Mouse (Mus musculus): ENCODE data around the gene Tsks.

The Tsks gene

DNA sequence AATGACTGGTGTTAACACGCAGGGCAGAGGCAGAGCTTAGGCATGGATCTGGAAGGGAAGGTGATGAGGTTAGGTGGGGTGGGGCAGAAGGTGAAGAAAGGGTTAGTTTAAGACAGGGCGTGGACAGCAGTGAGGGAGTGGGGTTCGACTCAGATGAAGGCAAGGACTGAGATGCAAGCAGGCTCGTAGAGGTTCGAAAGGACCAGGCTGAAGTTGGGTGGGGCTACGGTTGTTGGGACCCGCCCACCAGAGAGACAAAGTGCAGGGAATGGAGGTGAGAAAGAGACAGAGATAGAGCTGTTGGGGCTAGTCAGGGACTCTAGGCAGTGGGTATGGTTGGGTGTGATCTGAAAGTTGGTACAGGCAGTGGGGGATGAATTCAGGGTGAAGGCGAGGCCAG lies 19.3 kb downstream of the Tsks start:
- no peak for TF ChIP-seq CTCF (conservative IDR thresholded peaks at IDR 0.05; ENCODE audit: low read length)
- no peak for TF ChIP-seq NANOG (IDR thresholded peaks at IDR 0.05; ENCODE audit: borderline replicate concordance, low read length)
- no peak for TF ChIP-seq POU5F1 (IDR thresholded peaks at IDR 0.05; ENCODE audit: borderline replicate concordance, low read length)
- H3K36me3 ChIP-seq (ENCODE audit: insufficient read depth, low read length): peaks cover 95% of the 10 kb centered on the region
- no peak overlapping the region for H3K4me3 ChIP-seq (replicated peaks; ENCODE audit: low read length)
- no peaks in the 10 kb centered on the region for H3K27me3 ChIP-seq (ENCODE audit: insufficient read depth, low read length)
- H3K9me3 ChIP-seq (ENCODE audit: low read length): no peaks in the 10 kb centered on the region
- H3K4me1 ChIP-seq (replicated peaks; ENCODE audit: low read depth, low read length): peaks cover 38% of the 10 kb centered on the region

DNA sequence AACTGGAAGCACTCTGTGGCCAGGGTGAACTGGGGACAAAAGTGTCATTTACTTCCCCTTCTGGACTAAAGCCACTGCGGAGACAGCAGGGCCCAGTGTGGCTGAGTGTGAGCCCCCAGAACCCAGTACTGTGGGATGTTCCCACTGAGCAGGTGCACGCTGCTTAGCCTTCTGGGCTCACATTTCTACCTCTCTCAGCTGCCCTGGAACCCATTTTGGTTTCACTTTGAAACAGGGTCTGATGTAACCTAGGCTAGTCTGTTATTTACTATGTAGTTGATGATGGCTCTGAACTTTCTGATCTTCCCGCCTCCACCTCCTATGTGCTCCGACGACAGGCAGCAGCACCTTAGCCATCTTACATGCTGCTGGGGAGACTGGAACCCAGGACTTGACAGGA lies 19.8 kb downstream of the Tsks start:
- TF ChIP-seq POU5F1 (IDR thresholded peaks at IDR 0.05; ENCODE audit: borderline replicate concordance, low read length) (no peak), CTCF (conservative IDR thresholded peaks at IDR 0.05; ENCODE audit: low read length) (no peak), NANOG (IDR thresholded peaks at IDR 0.05; ENCODE audit: borderline replicate concordance, low read length) (no peak)
- Histone ChIP-seq H3K27me3 (ENCODE audit: insufficient read depth, low read length) (no peaks in the 10 kb centered on the region), H3K4me1 (replicated peaks; ENCODE audit: low read depth, low read length) (peaks cover 33% of the 10 kb centered on the region), H3K4me3 (replicated peaks; ENCODE audit: low read length) (no peak overlapping the region), H3K9me3 (ENCODE audit: low read length) (no peaks in the 10 kb centered on the region), H3K36me3 (ENCODE audit: insufficient read depth, low read length) (peaks cover 92% of the 10 kb centered on the region)

DNA sequence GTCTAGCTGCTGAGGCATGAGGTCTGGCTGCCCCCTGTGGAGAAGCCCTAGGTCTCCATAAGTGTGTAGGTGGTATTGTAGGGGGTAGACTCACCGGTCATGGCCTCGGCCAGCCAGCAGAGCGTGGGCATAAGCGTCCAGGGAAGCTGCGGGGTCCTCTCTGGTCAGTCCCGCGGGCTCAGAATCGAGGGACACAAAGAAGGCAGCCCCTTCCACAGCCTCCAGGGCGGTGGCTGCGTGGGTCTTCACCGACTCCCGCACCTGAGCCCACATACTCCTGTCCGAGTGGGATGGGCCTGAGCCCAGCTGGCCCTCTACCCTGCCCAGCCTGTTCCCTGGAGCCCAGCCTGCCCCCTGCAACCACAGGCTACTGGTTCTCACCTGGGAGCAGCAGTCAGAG lies 22.0 kb downstream of the Tsks start:
- H3K36me3 ChIP-seq (ENCODE audit: insufficient read depth, low read length): peaks cover 82% of the 10 kb centered on the region
- TF ChIP-seq NANOG (IDR thresholded peaks at IDR 0.05; ENCODE audit: borderline replicate concordance, low read length) (no peak), CTCF (conservative IDR thresholded peaks at IDR 0.05; ENCODE audit: low read length) (no peak), POU5F1 (IDR thresholded peaks at IDR 0.05; ENCODE audit: borderline replicate concordance, low read length) (no peak)
- no peak overlapping the region for H3K4me3 ChIP-seq (replicated peaks; ENCODE audit: low read length)
- H3K4me1 ChIP-seq (replicated peaks; ENCODE audit: low read depth, low read length): peaks cover 31% of the 10 kb centered on the region
- H3K27me3 ChIP-seq (ENCODE audit: insufficient read depth, low read length): no peaks in the 10 kb centered on the region
- H3K9me3 ChIP-seq (ENCODE audit: low read length): no peaks in the 10 kb centered on the region

DNA sequence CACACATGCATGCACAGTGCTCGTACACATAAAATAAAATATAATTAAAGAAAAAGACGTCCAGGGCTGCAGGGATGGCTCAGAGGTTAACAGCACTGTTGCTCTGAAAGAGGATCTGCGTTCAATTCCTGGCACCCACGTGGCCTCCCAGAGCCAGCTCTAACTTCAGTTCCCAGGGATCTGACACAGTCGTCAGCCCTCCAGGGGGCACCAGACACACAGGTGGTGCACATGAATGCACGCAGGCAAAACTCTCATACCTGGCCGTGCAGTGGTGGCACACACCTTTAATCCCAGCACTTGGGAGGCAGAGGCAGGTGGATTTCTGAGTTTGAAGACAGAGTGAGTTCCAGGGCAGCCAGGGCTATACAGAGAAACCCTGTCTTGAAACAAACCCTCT lies 23.0 kb downstream of the Tsks start:
- no peaks in the 10 kb centered on the region for H3K27me3 ChIP-seq (ENCODE audit: insufficient read depth, low read length)
- TF ChIP-seq POU5F1 (IDR thresholded peaks at IDR 0.05; ENCODE audit: borderline replicate concordance, low read length): no peak
- no peak for TF ChIP-seq NANOG (IDR thresholded peaks at IDR 0.05; ENCODE audit: borderline replicate concordance, low read length)
- TF ChIP-seq CTCF (conservative IDR thresholded peaks at IDR 0.05; ENCODE audit: low read length): no peak; the same call in 1 of the 2 replicates
- peaks cover 72% of the 10 kb centered on the region for H3K36me3 ChIP-seq (ENCODE audit: insufficient read depth, low read length)
- H3K4me3 ChIP-seq (replicated peaks; ENCODE audit: low read length): no peak overlapping the region
- no peaks in the 10 kb centered on the region for H3K9me3 ChIP-seq (ENCODE audit: low read length)
- H3K4me1 ChIP-seq (replicated peaks; ENCODE audit: low read depth, low read length): peaks cover 35% of the 10 kb centered on the region

DNA sequence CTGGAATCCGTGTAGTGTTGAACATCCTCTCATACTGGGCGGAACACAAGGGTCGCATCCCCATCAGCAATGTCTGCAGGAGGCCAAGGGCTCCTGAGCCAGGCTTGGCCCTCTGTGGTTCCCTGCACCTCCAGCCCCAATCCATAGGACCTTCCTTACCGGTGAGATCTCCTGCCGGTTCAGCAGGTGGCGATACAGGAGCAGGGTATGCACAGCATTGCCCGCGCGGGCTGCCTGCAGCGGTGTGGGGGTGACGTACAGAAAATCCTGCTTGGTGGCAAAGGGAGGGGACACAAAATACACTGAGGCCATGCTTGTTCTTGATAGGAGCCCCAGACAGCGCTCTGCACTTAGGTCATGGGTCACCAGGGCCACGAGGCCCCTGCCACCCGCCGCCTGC lies 23.6 kb downstream of the Tsks start:
- no peaks in the 10 kb centered on the region for H3K27me3 ChIP-seq (ENCODE audit: insufficient read depth, low read length)
- no peak for TF ChIP-seq NANOG (IDR thresholded peaks at IDR 0.05; ENCODE audit: borderline replicate concordance, low read length)
- TF ChIP-seq POU5F1 (IDR thresholded peaks at IDR 0.05; ENCODE audit: borderline replicate concordance, low read length): no peak
- TF ChIP-seq CTCF (conservative IDR thresholded peaks at IDR 0.05; ENCODE audit: low read length): no peak
- H3K36me3 ChIP-seq (ENCODE audit: insufficient read depth, low read length): peaks cover 72% of the 10 kb centered on the region
- H3K4me1 ChIP-seq (replicated peaks; ENCODE audit: low read depth, low read length): peaks cover 42% of the 10 kb centered on the region
- no peaks in the 10 kb centered on the region for H3K9me3 ChIP-seq (ENCODE audit: low read length)
- H3K4me3 ChIP-seq (replicated peaks; ENCODE audit: low read length): peak overlapping the region; percentile 55

DNA sequence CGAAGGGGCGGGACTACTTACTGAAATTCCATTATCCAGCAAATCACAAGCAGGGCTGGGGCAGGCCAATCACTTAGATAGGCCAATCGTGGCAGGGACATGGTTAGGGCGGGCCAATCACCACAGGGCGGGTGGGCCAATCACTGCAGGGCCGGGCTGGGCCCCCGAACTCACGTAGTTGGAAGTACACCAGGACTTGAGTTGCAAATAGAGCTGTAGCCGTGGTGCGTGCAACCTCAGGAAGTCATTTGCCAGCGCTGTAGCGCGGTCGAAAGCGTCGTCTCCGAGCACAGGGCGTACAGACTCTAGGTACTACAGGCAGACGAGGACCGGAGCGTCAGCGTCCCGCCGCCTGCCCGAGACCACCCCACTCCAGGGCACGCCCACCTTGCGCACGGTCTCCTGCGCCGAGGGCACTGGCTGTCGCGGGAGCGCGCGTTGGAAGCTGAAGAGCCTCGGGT lies 27.3 kb downstream of the Tsks start:
- TF ChIP-seq CTCF (conservative IDR thresholded peaks at IDR 0.05; ENCODE audit: low read length) (no peak), POU5F1 (IDR thresholded peaks at IDR 0.05; ENCODE audit: borderline replicate concordance, low read length) (no peak), NANOG (IDR thresholded peaks at IDR 0.05; ENCODE audit: borderline replicate concordance, low read length) (no peak)
- peaks cover 54% of the 10 kb centered on the region for H3K4me1 ChIP-seq (replicated peaks; ENCODE audit: low read depth, low read length)
- peak overlapping the region; percentile 81 for H3K4me3 ChIP-seq (replicated peaks; ENCODE audit: low read length)
- peaks cover 52% of the 10 kb centered on the region for H3K36me3 ChIP-seq (ENCODE audit: insufficient read depth, low read length)
- no peaks in the 10 kb centered on the region for H3K9me3 ChIP-seq (ENCODE audit: low read length)
- no peaks in the 10 kb centered on the region for H3K27me3 ChIP-seq (ENCODE audit: insufficient read depth, low read length)

DNA sequence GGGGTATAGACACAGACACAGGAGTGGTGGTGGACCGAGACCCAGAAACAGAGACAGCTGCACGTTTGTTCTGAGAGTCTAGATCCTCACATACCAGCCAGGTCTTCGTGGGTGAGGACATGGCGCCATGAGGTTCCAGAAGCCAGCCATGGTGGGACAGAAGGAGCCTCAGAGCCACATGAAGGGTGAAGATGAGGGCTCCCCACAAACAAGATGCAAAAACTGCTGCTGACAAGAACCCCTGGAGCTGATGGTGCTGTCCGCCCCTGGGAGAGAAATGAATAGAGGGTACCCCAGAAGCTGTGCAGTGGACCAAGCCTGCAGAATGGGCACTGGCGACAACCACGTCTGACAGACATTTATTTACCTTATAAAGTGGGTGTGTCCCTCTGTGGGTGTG lies 28.1 kb downstream of the Tsks start:
- peaks cover 51% of the 10 kb centered on the region for H3K36me3 ChIP-seq (ENCODE audit: insufficient read depth, low read length)
- H3K27me3 ChIP-seq (ENCODE audit: insufficient read depth, low read length): no peaks in the 10 kb centered on the region
- peaks cover 61% of the 10 kb centered on the region for H3K4me1 ChIP-seq (replicated peaks; ENCODE audit: low read depth, low read length)
- peak overlapping the region; percentile 81 for H3K4me3 ChIP-seq (replicated peaks; ENCODE audit: low read length)
- no peak for TF ChIP-seq POU5F1 (IDR thresholded peaks at IDR 0.05; ENCODE audit: borderline replicate concordance, low read length)
- H3K9me3 ChIP-seq (ENCODE audit: low read length): no peaks in the 10 kb centered on the region

DNA sequence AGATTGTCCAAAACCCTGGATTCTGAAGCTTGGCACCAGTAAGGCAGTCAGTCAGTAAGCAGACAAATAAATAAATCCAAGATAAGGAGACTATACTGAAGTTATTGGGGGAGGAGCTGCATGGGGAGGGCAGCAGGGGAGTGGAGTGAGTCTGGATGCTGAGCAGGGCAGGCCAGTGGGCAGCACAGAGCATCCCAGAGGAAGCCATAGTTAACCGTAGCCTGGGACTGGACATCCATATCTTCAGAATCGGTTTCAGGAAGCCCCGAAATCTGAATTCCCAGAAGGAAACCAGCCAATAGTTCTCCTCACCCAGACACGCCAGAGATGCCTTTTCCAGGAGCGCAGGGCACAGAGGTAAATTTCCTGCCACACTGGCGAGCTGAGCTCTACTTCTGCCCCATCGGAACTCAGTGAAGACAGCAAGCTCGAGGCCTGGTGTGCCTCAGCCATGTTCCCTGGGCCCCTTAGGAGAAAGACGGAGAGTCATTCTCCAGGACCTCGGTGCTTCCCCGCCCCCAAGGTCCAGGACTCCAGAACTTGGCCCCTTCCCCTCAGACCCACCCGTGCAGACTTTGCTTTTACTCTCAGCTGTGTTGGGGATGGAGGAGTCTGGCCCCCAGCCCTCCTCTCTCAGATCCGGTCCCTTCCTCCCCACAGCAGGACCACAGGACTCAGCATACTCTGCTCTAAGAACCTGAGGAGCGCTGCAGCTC lies 30.6 kb downstream of the Tsks start:
- H3K4me1 ChIP-seq (replicated peaks; ENCODE audit: low read depth, low read length): peaks cover 73% of the 10 kb centered on the region
- H3K36me3 ChIP-seq (ENCODE audit: insufficient read depth, low read length): peaks cover 58% of the 10 kb centered on the region
- H3K27me3 ChIP-seq (ENCODE audit: insufficient read depth, low read length): no peaks in the 10 kb centered on the region
- no peaks in the 10 kb centered on the region for H3K9me3 ChIP-seq (ENCODE audit: low read length)
- peak overlapping the region; percentile 83 for H3K4me3 ChIP-seq (replicated peaks; ENCODE audit: low read length)
- TF ChIP-seq NANOG (IDR thresholded peaks at IDR 0.05; ENCODE audit: borderline replicate concordance, low read length) (no peak), CTCF (conservative IDR thresholded peaks at IDR 0.05; ENCODE audit: low read length) (no peak)

Data from E14TG2a.4 (cell line).